Mouse (Mus musculus): Measurements from ENCODE around the gene Sat2.

- TF ChIP-seq POLR2A (IDR thresholded peaks at IDR 0.05; ENCODE audit: borderline replicate concordance, control insufficient read depth, low read depth, low read length) (no peak), CTCF (IDR thresholded peaks at IDR 0.05; ENCODE audit: control insufficient read depth, insufficient read depth, low read length) (no peak)
Measured at GRCm38 (mm10) chr11:69608525-69608924, 13.3 kb upstream of the Sat2 start.

Data from bone marrow, adult 2 months (tissue).